Mouse (Mus musculus): ENCODE measurements at regions not wholly inside any gene's neighbourhood (a gene's known extent, or its start where the extent isn't known, plus 50 kb on each side); places are given as distances from the start of the nearest gene placed in this dataset.

DNA sequence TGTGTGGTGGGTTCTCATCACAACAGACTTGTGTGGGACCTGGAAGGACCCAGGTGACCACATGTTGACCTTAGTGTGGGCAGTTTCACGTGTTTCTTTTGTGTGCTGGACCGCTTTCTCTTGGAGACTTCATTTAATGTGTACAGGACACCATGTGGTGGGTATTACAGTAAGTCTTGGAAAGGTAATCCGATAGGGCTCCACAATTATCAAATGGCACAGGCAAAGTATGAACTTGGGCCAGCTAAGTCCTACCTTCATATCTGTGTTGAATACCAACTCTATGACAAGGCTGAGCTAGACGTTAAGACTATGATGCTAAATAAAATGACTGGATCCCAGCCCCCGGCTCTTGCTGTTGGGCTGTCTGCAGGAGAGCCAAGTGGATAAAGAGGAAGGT lies 173.5 kb downstream of the 1500009L16Rik start:
- DNase-seq: no peak

DNA sequence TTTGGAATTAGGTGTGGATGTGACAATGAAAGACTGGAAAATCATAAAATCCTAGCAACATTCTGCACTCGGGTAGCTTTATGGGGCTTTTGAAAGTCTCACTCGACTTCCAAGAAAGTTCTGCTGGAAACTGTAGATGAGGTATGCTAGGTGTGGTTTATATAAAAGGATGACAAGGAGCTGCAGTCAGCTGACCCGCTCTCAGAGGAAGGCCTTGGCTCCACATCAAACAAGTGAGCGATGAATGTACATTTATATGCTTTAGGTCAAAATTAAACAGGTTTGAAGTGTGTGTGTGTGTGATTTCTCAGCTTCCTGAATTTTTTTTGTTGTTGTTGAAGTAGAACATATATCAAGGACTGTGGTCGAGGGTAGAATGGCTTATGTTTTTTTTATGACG lies 174.9 kb downstream of the 1500009L16Rik start:
- DNase-seq: no peak

DNA sequence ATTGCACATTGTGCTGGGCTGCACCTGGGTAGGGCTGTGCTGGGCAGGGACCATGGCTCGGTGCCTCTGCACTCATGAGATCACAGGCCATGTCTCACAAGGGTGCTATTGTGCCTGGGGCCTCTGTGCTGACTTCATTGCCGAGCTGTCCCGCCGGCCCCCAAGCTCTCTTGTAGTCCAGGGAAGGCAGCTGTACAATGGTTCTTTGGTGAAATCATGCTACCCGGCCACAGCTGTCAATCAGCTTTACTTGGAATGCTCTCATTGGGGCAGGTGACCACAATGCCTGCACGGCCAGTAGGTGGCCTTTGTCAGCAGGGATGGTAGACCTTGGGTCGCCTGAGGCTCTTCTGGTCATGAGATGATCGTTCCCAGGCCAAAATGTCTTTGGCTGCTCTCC lies 184.1 kb downstream of the 1500009L16Rik start:
- DNase-seq: no peak

DNA sequence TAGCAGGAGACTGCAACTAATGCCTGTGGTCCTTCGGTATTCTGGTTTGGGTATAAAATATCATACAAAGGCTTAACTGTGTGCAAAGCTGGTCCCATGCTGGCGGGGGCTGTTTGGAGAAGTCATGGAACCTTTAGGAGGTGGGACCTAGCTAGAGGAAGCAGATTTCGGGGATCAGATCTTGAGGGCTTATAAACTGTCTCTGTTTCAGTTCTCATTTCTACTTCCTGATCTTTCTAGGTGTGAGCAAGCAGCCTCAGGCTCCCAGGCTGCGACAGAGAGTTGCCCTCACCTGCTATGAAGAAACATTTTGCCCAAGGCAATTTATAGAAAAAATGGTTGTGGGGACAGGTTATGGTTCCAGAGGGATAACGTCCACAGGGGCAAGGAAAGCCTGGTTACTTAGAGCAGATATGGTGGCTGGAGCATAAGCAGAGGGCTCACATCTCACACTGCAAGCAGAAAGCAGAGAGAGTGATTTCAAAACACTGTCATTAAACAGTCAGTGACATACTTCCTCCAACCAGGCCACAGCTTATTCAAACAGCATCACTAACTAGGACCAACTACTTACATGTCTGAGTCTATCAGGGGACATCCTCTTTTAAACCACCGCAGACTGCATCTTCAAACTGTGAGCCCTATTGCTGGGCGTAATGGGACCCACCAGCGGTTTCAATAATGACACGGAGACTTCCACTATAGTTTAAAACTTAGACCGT lies 188.1 kb downstream of the 1500009L16Rik start:
- DNase-seq: no peak

DNA sequence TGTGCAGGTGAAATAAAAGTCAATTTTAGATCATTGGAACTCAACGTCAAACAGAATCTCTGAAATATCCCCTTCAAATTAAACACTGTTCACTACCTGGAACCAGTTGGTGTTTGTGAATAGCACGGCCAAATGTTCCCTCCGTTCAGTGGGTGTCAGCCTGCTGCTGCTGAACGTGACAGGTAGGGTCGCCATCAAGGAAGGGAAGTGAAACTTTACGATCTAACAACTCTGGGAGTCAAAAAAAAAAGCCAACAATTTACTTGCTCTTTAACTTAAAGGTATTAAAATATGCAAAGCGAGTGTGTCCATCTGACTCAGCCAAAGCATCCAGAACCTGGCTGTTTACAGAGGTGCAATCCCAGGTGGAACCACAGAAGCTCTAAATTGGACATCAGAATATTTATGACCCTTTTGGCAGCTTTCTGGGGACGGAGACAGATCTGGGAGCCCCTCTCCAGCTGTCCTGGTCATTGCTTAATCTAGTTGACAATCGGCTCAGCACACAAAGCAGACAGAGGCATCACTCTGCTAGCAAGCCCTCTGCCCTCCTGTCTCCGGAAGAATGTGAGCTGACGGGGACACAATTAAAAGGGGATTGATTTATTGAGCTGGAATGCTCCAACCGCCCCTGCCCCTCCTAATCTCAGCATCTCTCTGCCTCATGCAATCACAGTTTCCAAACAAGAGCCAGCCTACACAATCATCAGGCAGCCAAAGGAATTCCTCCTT lies 191.9 kb downstream of the 1500009L16Rik start:
- DNase-seq: no peak

DNA sequence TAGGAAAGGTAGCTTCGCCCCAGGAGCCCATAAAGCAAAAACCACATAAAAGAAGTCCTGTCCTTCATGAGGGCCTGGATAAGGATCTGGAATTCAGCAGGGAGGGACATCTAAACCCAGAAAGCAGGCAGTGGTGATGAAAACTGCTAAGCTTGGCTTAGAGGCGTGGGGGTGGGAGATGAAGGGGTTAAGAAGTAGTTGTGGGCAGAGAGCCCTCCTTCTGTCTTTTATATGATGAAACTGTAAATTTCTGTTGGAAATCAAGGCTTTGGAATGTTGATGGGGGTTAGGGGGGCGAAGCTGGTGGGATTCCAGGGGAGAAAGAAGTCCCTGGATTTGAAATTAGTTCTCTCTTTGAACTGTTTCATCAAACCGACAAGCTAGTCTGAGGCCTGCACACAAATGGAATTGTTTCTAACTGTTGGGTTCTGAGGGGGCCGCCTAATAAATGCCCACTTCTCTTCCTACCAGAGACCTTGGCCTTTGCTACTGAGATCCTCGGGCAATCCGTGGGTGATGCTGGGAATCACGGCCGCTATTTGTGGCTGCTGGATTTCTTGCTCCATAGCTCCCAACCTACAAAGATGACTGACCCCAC lies 192.6 kb downstream of the 1500009L16Rik start:
- DNase-seq: no peak

DNA sequence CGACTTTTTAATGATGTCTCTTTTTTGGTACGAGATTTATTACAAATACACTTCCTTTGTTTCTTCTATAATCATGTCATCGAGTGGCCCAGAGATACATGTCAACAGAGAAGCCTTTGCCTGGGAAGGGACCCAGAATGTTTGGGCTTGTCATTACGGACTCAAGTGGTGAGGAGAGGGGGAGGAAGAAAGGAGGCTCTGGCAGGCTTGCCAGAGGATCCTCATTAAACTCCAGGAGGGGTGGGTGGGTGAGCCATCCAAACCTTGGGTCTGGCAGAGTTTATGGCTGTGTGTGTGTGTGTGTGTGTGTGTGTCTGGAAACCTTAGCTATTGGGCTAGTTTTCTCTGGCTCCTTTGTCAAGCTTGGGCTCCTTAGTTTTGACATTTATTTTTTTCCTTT lies 204.3 kb downstream of the 1500009L16Rik start:
- no peak for DNase-seq

DNA sequence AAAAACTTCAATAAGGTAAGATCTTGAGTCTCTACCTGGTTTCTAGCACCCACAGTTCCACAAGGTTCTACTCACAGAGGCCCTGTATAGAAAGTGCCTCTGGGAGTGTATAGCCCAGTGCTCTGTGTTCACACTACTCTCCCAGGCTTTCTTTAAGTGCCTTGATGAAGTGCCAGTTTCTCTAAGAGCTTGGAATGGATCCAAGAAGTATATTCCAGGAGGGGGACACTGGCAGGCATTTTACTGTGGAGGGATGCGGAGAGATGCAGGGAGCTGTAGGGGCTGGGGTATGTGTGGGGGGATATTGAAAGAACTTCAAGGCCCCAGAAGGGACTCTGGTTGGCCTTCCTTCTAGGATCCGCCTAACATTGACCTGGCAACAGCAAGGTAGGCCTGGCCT lies 204.9 kb downstream of the 1500009L16Rik start:
- no peak for DNase-seq

DNA sequence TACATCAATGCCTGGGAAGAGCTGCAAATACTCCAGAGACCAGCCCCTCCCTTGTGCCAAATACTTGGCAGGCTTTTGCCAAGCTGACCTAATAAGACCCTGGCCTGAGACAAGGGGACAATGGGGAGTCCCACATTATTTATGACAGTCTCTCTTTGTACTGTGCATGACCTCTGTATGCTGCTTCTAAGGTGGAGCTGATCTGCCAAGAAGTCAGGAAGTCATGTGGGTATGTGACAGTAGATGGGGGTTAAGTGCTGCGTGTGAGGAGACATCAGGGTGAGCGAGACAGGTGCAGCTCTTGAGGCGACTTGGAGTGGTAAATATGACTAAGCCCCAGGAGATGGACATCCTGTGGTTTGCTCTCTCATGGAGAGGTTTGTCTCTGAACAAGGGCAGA lies 209.1 kb downstream of the 1500009L16Rik start:
- peak; percentile 8 for DNase-seq

DNA sequence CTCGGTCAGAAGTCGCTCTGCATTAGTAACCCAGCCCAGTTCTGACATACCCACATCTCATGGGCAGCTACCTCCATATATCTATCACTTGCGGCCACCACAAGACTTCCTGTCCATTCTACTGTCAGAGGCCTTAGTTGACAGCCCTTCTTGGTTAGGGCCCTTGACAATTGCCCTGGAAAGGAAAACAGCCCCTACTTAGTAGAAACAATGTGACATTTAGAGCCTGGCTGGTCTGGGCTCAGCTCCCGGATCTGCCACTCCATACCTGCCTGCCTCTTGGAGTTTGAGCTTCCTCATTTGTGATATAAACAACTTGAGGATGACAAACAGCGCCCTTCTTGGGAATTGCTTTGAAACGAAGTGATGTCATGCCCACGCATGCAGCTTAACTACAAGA lies 210.5 kb downstream of the 1500009L16Rik start:
- DNase-seq: no peak

DNA sequence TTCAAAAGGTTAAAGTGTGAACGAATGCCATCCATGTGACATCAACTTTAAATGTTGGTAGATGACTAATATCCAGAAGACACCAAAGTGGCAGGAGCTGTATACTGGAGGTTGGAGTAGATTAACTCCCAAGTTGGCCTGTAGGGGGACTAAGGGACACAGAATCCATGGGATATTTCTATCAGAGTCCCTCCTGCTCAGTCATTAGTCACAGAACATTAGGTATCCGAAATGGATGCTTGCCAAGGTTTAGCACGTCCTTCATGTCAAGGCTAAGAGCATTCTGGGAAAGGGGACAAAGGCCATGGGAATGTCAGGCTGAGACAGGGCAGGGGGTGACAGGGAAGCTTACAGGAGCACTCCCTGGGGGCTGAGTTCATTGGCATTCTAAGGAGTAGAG lies 211.8 kb downstream of the 1500009L16Rik start:
- peak; percentile 7 for DNase-seq

DNA sequence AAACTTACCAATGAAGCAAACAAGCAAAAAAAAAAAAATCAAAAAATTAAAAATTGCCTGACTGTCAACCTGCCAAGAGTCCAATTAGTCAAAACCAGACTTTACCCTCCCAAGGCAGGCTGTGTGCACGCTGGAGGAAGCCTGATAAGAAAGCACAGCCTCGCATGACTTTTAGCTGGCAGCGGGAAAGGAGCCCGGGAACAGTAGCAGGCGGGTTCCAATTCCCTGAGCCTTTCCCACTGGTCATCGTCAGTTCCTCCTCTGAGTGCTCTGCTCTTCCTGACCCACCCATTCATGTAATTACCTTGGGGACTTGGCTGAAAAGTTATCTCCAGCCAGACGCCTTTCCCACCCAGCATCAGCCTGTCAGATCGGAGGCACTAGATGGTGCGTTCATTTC lies 214.5 kb downstream of the 1500009L16Rik start:
- DNase-seq: peak; percentile 9

DNA sequence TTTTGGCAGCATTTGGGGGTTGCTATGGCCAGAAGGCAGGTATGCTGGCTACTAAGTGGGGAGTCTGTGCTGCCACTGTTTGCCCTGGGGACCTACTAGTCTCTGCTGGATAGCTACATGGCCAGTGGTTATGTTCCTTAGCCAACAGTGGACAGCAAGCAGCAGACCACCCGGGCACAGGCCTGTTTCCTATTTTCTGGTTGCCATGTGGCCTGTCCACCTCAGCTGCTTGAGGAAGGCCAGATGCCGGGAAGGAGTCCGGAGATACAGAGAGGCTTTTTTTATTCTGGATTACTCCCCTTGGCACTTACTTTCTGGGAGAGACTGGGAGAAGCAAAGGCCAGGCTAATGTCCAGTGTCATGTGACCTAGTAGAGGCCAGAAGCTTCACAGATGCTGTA lies 219.4 kb downstream of the 1500009L16Rik start:
- no peak for DNase-seq

DNA sequence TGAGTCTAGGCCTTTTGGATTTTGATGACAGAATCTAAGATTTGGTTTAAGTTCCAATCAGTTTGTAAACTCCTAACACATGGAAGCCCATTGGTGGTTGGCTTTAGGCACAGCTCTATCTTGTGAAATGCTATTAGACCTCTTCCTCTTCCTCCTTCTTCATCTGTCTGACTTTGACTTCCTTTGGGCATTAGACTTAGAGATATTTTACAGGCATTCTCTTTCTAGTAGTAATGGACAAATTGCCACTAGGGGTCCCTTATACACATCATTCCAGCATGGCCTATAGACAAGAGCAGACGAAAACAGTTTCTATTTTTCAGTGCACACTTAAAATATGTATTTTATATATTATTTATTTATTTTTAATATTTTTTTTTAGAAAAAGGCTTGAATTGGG lies 221.5 kb downstream of the 1500009L16Rik start:
- DNase-seq: no peak

DNA sequence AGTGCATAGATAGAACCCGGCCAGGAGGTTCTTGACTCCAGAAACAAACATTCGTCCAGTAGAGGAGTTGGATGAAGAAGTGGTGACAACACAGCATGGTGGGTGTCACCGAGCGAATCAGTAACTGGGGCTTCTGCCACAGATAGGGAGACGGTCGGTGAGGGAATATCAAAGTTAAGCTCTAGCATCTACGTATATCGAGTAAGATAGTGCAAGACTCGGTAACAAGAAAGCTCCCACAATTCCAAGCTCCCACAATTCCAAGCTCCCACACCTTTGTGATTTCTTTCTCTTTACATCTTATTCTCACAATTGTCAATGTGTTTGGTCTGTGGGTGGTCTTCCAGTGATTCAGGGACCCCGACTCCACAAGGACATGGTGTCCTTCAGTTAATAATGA lies 222.2 kb downstream of the 1500009L16Rik start:
- no peak for DNase-seq

DNA sequence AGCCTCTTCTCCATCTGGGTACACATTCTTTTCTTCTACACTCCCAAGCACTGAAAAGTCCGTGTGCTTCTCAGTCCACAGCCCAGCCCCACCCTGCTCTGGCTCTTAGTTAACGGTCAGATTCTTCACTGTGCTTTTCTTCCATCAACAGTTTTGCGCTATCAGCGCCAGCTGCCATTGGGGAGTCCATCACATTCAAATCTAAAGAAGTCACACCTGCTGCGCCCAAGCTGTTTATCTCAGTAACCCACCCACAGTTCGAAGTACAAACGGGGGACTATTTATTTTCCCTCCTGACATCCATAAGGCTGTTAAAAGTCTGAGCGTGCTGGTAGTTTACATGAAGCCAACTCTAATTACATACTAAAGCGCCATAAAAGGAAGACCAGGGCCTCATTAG lies 222.8 kb downstream of the 1500009L16Rik start:
- no peak for DNase-seq

DNA sequence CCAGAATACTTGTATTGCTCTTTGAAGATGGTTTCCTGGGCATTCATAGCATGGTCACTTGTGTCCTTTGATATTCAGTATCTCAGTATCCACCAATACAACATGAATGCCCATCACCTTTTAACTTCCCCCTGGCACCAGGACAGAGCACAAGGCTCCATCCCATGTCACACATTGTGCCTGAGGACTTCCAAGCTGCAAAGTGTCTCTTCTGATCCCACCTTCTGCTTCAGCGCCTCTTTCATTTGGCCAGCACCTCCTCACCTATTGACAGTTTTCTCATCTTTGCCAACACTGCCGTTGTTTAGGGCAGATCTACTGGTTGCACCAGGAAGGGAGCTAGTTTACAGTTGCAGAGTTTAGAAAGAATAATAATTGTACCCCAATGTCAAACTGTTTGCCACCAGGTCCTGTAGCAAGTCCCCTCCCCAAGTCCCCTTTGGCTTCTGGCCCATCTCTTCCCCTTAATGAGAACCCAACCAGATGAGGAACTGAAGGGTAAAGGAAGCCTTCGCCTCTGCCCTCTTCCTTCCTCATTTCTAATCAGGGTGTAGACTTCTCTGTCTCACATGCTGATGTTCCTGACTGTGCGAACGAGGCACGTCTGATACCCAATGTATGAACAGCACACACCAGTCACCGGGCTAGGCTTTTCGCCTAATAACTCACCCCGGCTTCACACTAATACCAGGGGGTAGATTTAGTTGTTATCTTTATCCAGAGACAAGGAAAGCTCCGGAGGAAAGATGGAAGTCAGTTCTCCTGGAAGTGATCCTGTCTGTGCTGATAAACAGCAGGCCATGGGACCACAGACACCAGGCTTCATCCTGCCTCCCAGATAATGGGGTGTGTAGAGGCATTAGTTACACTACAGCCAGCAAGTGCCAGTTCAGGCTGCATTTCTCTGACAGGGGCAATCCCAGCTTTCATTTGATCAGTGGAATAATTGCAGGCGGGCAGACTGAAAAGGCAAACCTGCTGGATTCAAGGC lies 223.8 kb downstream of the 1500009L16Rik start:
- no peak for DNase-seq

DNA sequence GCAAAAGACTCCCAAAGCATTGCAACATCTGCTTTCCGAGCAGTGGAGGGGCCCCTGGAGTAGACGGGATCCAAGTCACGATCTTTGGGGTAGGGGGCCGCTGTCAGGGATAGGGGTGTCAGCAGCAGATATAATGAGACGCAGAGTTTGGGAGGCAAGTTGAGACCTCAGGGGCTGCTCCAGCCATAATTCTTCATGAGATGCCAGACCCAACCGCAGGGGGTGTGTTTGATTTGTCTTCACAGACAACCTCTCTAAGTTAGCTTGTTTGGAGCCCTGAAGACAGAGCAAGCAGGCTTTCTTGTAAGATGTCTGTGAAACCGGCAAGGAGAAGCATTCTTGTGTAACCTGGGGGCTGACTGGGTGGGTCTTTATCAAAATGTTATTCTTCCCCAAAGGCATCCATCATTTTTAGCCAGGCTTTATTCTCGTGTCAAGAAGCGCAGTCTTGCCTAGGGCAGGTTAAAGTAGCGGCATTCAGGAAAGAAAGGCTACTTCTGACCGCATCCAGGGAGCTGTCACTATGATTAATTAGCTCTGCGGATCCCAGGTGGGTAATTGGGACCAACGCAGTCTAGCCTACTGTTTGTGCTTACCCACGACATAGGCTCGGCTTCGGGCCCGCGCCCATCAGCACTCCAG lies 234.6 kb downstream of the 1500009L16Rik start:
- DNase-seq: no peak

DNA sequence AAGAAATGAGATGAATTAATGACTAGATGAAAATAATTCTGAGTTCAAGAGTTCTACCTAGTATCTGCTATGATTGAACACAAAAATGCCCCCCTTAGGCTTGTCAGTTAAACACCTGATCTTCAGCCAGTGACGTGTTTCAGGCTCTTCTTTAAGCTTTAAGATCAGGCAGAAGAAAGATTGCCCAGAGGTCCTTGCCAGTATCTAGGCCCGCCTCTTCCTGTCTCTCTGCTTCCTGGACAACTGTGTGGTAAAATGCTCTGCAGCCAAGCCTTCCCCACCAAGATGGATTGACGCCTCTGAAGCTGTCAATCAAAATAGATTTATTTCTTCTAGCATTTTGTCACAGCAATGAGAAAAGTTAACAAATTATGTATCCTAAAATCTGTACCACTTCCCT lies 235.7 kb downstream of the 1500009L16Rik start:
- no peak for DNase-seq

DNA sequence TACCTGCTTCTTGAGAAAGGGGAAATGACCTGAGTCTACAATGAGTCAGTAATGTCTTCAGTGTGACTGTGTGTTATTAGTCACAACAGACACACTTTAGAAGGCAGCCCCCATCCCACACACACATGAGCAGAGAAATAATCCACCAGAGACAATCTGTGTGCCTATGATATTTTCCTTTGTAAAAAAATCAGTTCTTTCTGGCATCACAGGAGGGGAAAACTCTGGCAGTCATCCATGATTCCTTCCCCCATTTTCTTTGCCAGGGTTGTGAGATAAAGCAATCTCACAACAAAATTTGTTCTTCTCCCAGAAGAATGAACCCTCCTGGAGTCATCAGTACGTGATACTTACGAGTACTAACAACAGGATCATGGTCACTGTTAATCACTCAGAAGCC lies 236.2 kb downstream of the 1500009L16Rik start:
- no peak for DNase-seq

DNA sequence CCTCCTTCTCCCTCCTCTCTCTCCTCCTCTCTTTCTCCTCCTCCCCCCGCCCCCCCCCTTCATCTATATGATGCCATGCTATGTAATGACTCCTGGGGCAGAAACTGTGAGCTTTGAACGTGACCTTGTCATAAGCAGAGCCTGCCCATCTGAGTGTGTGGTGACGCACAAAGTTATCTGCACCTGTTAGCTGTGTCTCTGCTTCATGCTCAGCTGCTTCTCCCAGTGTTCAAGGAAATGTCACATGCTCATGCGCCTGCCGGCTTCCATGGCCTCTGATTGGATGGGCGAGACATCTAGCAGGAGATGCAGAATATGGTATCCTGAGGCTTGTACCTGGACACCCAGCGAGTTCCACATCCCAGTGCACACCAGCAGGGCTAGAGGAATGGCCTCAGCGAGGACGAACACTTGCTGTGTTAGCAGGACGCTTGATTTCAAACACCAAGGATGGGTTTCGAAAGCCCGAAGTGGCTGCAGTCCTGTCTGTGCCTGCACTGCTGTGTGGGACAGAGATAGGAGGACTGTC lies 240.6 kb downstream of the 1500009L16Rik start:
- DNase-seq: no peak

Data from adrenal gland, postnatal 10 days (tissue).